Mouse (Mus musculus): ENCODE results near the gene Ccl25. TPM values are rescaled to one million over a fixed set of nuclear protein-coding genes. Genes with fewer than 3 reads are reported as not detected.

The Ccl25 gene
- total and polyA plus RNA-seq, 2 experiments = 3.3 to 10.9 TPM

GRCm38 (mm10) chr8:4318796-4319572 is 6.0 kb upstream of the Ccl25 start:
- Histone ChIP-seq H3K27ac (replicated peaks; ENCODE audit: insufficient read depth, low read depth, low read length) (peak overlapping the region; percentile 93), H3K9ac (ENCODE audit: low read depth, low read length) (peak overlapping the region; percentile 52; the same call in 1 of the 2 replicates), H3K36me3 (ENCODE audit: control insufficient read depth, insufficient read depth, low read length) (peaks cover 9% of the 10 kb centered on the region; the same call in 1 of the 2 replicates), H3K79me2 (ENCODE audit: control insufficient read depth, insufficient read depth, low read length) (peaks cover 42% of the 10 kb centered on the region), H3K27me3 (ENCODE audit: control insufficient read depth, insufficient read depth, low read length) (no peaks in the 10 kb centered on the region), H3K4me3 (ENCODE audit: insufficient read depth, low read depth, low read length) (0 out of 2 replicates have a peak overlapping the region, but pooled peaks have one; percentile 10), H3K4me1 (ENCODE audit: control insufficient read depth, insufficient read depth, low read length) (peaks cover 52% of the 10 kb centered on the region)
- 16% methylated on average over 2 of the region's 2 CpGs for WGBS
- peak; percentile 99 for DNase-seq (ENCODE audit: extremely low read depth, low read depth, low spot score)
- no peak for TF ChIP-seq POLR2A (IDR thresholded peaks at IDR 0.05; ENCODE audit: extremely low read depth, insufficient read depth, low read length)
- TF ChIP-seq CTCF (IDR thresholded peaks at IDR 0.05; ENCODE audit: low read depth, low read length) = no peak

GRCm38 (mm10) chr8:4319573-4319872 is 5.5 kb upstream of the Ccl25 start:
- peaks cover 51% of the 10 kb centered on the region for H3K4me1 ChIP-seq (ENCODE audit: control insufficient read depth, insufficient read depth, low read length)
- H3K36me3 ChIP-seq (ENCODE audit: control insufficient read depth, insufficient read depth, low read length) = peaks cover 9% of the 10 kb centered on the region; the same call in 1 of the 2 replicates
- H3K79me2 ChIP-seq (ENCODE audit: control insufficient read depth, insufficient read depth, low read length) = peaks cover 47% of the 10 kb centered on the region
- no peak for DNase-seq (ENCODE audit: extremely low read depth, low read depth, low spot score)
- no peak overlapping the region for H3K4me3 ChIP-seq (ENCODE audit: insufficient read depth, low read depth, low read length)
- WGBS = 77% methylated on average over 11 of the region's 11 CpGs
- peak overlapping the region; percentile 93 for H3K27ac ChIP-seq (replicated peaks; ENCODE audit: insufficient read depth, low read depth, low read length)
- TF ChIP-seq POLR2A (IDR thresholded peaks at IDR 0.05; ENCODE audit: extremely low read depth, insufficient read depth, low read length) (no peak), CTCF (IDR thresholded peaks at IDR 0.05; ENCODE audit: low read depth, low read length) (no peak)
- H3K27me3 ChIP-seq (ENCODE audit: control insufficient read depth, insufficient read depth, low read length) = no peaks in the 10 kb centered on the region
- H3K9ac ChIP-seq (ENCODE audit: low read depth, low read length) = no peak overlapping the region

DNA sequence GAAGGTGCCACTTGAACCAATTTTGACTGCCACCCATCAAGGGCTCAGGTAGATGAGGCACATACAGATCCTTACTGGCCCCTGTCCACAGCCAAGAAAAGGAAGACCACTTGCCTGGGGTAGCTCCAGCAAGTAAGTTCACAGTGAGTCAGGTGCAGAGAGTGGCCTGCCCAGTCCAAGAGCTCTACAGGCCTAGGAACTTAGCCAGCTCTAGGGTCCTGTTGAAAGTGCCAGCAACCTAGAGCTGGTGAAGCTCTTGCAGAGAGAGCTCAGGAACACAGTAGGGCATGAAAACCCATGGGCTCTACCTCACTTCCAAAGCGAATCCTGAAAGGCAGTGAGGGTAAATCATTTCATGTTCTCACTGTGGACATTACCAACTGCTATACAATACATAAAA is 4.6 kb upstream of the Ccl25 start:
- Histone ChIP-seq H3K27me3 (ENCODE audit: control insufficient read depth, insufficient read depth, low read length) (no peaks in the 10 kb centered on the region), H3K79me2 (ENCODE audit: control insufficient read depth, insufficient read depth, low read length) (peaks cover 50% of the 10 kb centered on the region), H3K9ac (ENCODE audit: low read depth, low read length) (peak overlapping the region; percentile 21; the same call in 1 of the 2 replicates), H3K4me3 (ENCODE audit: insufficient read depth, low read depth, low read length) (no peak overlapping the region), H3K4me1 (ENCODE audit: control insufficient read depth, insufficient read depth, low read length) (peaks cover 51% of the 10 kb centered on the region), H3K27ac (replicated peaks; ENCODE audit: insufficient read depth, low read depth, low read length) (peak overlapping the region; percentile 93), H3K36me3 (ENCODE audit: control insufficient read depth, insufficient read depth, low read length) (peaks cover 9% of the 10 kb centered on the region; the same call in 1 of the 2 replicates)
- WGBS = 81% methylated on average over 1 of the region's 1 CpGs
- peak; percentile 53 for DNase-seq (ENCODE audit: extremely low read depth, low read depth, low spot score)
- no peak for TF ChIP-seq POLR2A (IDR thresholded peaks at IDR 0.05; ENCODE audit: extremely low read depth, insufficient read depth, low read length)
- TF ChIP-seq CTCF (IDR thresholded peaks at IDR 0.05; ENCODE audit: low read depth, low read length) = no peak

GRCm38 (mm10) chr8:4321031-4321430 is 4.0 kb upstream of the Ccl25 start:
- Histone ChIP-seq H3K4me1 (ENCODE audit: control insufficient read depth, insufficient read depth, low read length) (peaks cover 52% of the 10 kb centered on the region), H3K27ac (replicated peaks; ENCODE audit: insufficient read depth, low read depth, low read length) (peak overlapping the region; percentile 45), H3K4me3 (ENCODE audit: insufficient read depth, low read depth, low read length) (no peak overlapping the region), H3K79me2 (ENCODE audit: control insufficient read depth, insufficient read depth, low read length) (peaks cover 52% of the 10 kb centered on the region), H3K27me3 (ENCODE audit: control insufficient read depth, insufficient read depth, low read length) (no peaks in the 10 kb centered on the region), H3K9ac (ENCODE audit: low read depth, low read length) (peak overlapping the region; percentile 28), H3K36me3 (ENCODE audit: control insufficient read depth, insufficient read depth, low read length) (peaks cover 9% of the 10 kb centered on the region; the same call in 1 of the 2 replicates)
- 26% methylated on average over 2 of the region's 2 CpGs for WGBS
- TF ChIP-seq CTCF (IDR thresholded peaks at IDR 0.05; ENCODE audit: low read depth, low read length) (no peak), POLR2A (IDR thresholded peaks at IDR 0.05; ENCODE audit: extremely low read depth, insufficient read depth, low read length) (no peak)
- peak; percentile 52 for DNase-seq (ENCODE audit: extremely low read depth, low read depth, low spot score)

DNA sequence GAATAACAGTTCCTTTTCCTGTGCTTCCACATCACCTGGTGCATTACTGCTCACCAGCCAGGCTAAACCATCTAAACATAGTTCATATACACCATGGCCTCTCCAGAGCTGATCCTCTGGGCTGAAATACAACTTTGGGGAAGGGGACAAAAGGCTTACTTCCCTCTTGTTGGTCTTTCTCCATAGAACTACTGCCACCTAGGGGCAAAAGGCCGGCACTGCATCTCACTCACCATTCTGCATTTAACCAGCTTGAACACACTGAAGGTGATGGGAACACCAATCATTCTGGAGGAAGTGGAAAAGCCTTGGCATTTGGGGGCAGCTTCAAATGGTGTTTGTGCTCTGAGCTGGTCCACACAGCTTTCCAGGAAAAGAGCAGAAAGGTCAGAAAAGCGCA is 2.5 kb upstream of the Ccl25 start:
- Histone ChIP-seq H3K36me3 (ENCODE audit: control insufficient read depth, insufficient read depth, low read length) (peaks cover 9% of the 10 kb centered on the region; the same call in 1 of the 2 replicates), H3K79me2 (ENCODE audit: control insufficient read depth, insufficient read depth, low read length) (peaks cover 51% of the 10 kb centered on the region), H3K4me1 (ENCODE audit: control insufficient read depth, insufficient read depth, low read length) (peaks cover 47% of the 10 kb centered on the region), H3K27me3 (ENCODE audit: control insufficient read depth, insufficient read depth, low read length) (no peaks in the 10 kb centered on the region), H3K27ac (replicated peaks; ENCODE audit: insufficient read depth, low read depth, low read length) (no peak overlapping the region), H3K4me3 (ENCODE audit: insufficient read depth, low read depth, low read length) (no peak overlapping the region), H3K9ac (ENCODE audit: low read depth, low read length) (no peak overlapping the region)
- peak; percentile 67 for DNase-seq (ENCODE audit: extremely low read depth, low read depth, low spot score)
- WGBS = 33% methylated on average over 2 of the region's 2 CpGs
- no peak for TF ChIP-seq POLR2A (IDR thresholded peaks at IDR 0.05; ENCODE audit: extremely low read depth, insufficient read depth, low read length)
- TF ChIP-seq CTCF (IDR thresholded peaks at IDR 0.05; ENCODE audit: low read depth, low read length) = peak; percentile 66; the same call in 1 of the 2 replicates

GRCm38 (mm10) chr8:4323917-4324316 is 1.1 kb upstream of the Ccl25 start:
- no peak overlapping the region for H3K27ac ChIP-seq (replicated peaks; ENCODE audit: insufficient read depth, low read depth, low read length)
- peaks cover 39% of the 10 kb centered on the region for H3K4me1 ChIP-seq (ENCODE audit: control insufficient read depth, insufficient read depth, low read length)
- H3K79me2 ChIP-seq (ENCODE audit: control insufficient read depth, insufficient read depth, low read length) = peaks cover 50% of the 10 kb centered on the region
- no peak for TF ChIP-seq POLR2A (IDR thresholded peaks at IDR 0.05; ENCODE audit: extremely low read depth, insufficient read depth, low read length)
- TF ChIP-seq CTCF (IDR thresholded peaks at IDR 0.05; ENCODE audit: low read depth, low read length) = no peak
- H3K4me3 ChIP-seq (ENCODE audit: insufficient read depth, low read depth, low read length) = peak overlapping the region; percentile 90
- no peaks in the 10 kb centered on the region for H3K27me3 ChIP-seq (ENCODE audit: control insufficient read depth, insufficient read depth, low read length)
- H3K36me3 ChIP-seq (ENCODE audit: control insufficient read depth, insufficient read depth, low read length) = peaks cover 15% of the 10 kb centered on the region; the same call in 1 of the 2 replicates
- DNase-seq (ENCODE audit: extremely low read depth, low read depth, low spot score) = no peak
- 1% methylated on average over 6 of the region's 6 CpGs for WGBS
- H3K9ac ChIP-seq (ENCODE audit: low read depth, low read length) = peak overlapping the region; percentile 54

All from liver, adult 2 months (tissue).